Mouse (Mus musculus) thymus, postnatal 14 days (tissue): Measurements from ENCODE around the gene Mbl2.
"Not testable (repeated sequence)": the region's sequence is repeated elsewhere in the genome, so short reads cannot be mapped to it uniquely, and the experiment has no call there.

Experiments used
- DNase-seq: peaks from one replicate; pipeline ENCODE4 v3.0.0; 2021

Mbl2 gene

DNA sequence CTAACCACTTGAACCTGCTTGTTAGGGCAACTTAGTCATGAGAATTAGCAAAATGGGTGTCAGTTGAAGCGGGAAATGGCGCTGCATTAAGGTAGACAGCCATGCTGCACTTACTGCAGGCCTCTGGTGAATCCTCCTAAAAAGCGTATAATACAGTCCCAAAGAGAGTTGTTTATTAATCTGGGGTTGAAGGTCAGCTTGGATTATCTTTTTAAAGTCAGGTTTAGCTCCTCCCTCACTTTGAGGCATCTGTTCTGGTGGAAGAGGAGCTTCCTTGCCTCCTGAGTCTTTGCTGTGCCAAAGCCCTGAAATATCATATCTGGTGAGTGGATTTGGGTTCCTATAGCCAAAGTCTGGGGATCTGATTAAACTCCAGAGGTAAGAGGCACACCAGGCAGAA, at the start of gene Mbl2:
TSS of gene Mbl2 (plus strand) at position 252 of the 400 bp plus-strand sequence.
- DNase-seq = no peak

DNA sequence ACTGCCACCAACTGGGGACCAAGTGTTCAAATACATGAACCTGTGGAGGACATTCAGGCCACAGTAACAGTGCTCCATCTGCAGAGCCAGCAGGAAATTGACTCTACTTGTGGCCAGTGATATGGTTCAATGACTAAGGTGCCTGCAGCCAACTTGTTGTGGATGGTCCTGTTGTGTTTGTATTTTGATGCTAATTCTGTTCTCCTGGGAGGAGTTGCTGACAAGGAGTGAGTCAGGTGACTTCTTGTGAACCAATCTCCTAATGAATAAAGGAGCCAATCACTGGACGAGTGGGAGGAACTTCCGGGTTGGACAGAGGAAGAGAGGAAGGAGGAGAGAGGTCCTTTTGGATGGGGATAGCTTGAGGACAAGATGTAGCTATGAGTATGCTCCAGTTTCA, 47.2 kb upstream of the Mbl2 start:
- no peak for DNase-seq

DNA sequence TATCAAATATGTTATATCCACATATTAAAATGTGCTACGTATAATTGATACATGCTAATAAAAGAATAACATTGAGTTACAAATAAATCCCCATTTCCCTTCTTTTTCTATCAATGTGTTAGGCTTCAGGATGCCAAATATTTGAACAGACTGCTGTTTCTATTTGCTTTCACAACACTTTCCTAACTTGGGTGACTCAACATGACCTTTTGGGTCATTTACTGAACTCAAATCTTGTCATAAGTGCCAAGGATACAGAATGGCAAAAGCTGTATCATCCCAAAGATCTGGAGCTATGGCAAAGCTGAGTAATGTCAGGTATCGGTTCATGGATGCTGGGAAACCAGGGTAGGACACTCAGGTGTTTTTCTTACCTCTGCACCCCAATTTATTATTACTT, 45.5 kb upstream of the Mbl2 start:
- DNase-seq = no peak

DNA sequence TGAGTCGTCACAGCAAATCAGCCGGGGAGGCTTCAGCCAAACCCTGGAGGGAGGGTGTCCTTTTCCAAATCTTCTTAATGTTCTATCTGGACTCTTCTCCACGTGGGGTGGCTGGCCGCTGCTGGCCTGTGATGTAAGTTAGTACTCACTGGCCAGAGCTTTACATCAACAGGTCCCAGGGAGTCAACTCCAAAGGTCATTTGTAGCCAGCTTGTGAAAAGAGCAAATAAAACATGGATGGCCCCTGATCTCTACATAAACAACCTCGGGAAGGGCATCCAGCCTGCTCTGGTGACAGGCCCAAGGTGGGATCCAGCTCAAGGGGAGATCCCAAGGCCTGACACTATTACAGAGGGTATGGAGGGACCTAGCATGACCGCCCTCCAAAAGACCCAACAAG, 37.7 kb upstream of the Mbl2 start:
- no peak for DNase-seq

DNA sequence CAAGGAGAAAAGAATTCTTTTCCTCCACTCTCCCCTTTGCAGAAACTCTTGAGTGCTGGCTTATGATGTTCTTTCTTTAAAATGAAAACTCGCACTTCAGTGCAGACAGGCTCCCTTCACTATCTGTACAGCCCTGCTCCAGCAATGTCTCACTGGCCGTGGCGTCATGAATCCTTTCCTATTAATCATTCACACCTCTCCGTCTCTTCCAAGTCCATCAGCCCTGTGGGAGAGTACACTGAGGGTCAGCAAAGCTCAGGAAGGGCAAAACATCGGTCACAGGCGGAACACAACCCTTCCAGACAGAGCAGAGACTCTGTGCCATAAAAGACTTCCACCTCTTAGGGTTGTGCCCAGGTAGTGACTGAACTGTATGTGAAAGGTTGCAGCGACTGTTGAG, 30.6 kb upstream of the Mbl2 start:
- DNase-seq = no peak

DNA sequence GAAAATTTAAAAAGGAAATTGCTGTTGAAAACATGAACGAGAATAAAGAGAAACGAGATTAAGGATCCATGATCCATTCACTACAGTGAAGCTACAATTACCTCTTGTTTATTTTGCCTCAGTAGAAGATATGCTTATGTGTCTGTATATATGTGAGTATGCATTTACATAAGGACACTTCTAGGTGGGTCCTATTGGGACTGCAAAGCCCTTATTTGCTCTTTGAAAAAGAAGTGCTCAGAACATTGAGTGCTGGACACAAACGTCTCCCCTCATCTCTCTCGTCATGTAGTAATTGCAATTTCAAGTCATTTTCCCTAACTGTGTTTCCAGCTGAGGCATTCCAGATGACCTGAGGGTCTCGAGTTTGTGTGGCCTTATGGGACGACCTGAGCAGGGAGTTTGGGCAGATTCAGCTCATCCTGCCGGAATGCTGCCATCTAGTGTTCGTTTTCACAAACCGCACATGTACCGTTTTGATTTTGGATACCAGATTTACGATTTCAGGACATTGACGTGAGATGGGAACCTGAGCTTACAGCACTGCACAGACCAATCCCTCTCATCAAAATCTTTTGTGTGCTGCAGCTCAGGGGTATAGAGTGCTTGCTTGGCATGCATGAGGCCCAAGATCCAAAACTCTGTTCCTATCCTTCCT, 27.5 kb upstream of the Mbl2 start:
- DNase-seq = peak; percentile 28

DNA sequence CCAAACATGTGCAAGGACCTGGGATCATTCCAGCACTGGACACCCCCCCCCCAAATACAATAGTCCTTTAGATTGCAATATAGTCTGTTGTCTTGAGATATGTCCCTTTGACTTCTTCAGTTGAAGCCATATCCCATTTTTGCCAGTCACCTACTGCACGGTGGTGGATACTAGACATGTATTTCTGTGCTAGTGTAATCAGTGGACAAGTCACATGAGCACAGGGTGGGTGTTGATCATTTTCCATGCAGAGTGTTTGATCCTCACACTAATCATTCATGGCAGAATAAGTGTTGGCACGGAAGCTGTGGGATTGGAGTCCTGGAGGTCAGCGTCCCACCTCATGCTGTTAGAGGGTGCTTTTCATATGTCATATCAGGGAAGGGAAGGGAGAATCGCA, 26.9 kb upstream of the Mbl2 start:
- DNase-seq = no peak

DNA sequence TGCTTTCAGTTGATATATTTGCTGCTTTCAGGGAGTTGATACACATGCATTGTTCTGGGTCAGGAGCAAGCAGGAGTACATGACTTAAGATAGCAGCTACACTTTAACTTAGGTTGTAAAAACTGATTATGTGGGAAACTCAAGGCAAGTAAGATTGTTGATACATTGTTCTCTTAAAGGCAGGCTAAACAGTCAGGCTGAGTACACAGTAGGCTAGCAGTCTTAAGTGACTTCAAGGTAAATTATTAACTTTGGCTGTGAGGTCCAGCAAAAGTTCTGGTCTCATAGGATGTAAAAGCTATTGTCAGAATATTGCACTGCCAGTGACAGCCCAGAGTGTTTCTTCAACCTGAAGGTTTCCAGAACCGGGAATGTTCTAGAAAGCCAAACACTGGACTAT, 25.8 kb upstream of the Mbl2 start:
- no peak for DNase-seq

DNA sequence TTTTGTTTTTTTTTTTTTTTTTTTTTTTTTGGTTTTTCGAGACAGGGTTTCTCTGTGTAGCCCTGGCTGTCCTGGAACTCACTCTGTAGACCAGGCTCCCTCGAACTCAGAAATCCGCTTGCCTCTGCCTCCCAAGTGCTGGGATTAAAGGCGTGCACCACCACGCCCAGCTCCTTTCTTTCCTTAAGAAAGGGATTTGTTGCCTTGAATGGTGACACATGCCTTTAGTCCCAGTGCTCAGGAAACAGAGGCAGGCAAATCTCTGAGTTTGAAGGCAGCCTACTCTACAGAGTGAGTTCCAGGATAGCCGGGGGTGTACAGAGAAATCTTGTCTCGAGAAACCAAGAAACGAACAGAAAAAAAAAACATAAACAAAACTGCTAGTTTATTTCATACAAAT, 23.7 kb upstream of the Mbl2 start:
- not testable (repeated sequence) for DNase-seq

DNA sequence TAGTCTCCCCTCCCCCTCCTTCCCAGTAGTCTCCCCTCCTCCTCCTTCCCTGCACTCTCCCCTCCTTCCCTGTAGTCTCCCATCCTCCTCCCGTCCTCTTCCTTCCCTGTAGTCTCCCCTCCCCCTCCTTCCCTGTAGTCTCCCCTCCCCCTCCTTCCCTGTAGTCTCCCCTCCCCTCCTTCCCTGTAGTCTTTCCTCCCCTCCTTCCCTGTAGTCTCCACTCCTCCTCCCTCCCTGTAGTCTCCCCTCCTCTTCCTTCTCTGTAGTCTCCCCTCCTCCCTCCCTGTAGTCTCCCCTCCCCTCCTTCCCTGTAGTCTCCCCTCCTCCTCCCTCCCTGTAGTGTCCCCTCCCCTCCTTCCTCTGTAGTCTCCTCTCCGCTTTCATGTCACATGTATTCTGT, 18.7 kb upstream of the Mbl2 start:
- DNase-seq = no peak

DNA sequence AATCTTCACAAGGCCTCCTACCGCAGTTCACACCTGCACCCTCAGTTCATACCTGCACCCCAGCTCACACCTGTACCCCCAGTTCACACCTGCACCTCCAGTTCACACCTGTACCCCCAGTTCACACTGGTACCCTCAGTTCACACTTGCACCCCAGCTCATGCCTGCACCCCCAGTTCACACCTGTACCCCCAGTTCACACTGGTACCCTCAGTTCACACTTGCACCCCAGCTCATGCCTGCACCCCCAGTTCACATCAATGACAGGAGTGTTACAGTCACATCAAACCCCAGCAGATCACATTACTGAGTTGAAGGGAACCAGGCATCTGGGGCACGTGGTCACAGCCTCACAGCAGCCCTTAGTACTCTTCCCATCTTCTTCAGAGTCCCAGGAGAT, 17.0 kb upstream of the Mbl2 start:
- DNase-seq = not testable (repeated sequence)

DNA sequence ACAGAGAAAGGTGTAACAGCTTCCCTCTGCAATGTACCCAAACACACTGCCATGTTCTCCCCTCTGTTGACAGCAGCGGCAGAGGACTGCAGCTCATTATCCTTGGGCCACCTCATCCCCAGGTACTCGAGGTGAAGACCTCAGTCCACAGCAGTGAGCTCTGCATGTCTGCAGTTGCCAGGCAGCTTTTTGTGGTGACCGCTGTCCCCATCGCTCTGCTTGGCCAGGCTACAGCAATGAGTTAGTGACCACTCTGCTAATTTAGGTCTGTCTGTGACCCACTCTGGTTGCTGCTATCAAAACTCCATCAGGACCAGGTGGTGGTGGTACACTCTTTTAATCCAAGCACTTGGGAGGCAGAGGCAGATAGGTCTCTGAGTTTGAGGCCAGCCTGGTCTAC, 16.6 kb upstream of the Mbl2 start:
- no peak for DNase-seq

DNA sequence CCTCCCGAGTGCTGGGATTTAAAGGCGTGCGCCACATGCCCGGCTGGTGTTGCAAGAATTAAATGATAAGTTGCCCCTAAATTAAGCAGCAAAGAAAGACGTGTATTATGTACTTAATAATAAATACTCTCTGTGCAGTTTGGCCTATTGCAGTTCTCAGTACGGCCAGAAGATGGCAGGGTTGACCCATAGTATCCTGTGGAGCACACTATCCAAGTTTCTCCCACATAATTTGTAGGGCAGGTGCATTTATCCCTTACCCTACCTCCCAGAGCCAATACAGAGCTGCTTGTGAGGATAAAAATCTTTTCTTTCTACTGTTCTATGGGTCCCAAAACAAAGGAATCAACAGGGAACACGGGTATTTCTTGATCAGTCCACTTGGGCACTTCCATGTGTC, 15.4 kb upstream of the Mbl2 start:
- DNase-seq = peak; percentile 47

DNA sequence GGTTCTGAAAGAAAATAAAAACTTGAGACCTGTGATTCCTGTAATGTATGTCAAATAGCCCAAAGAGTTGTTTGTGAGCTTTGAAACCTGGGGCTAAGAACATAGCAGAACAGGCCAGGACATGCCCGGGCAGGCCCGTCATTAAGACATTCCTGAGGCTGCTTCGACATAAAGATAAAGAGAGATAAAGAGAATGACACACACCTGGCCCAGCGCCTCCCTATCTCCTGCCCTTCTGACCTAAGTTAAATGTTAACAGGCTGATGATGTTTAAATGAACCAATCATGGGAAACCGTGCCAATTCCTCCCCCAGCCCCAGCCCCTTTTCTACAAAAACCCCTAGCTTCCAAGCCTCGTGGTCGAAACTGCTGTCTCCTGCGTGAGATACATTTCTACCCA, 10.1 kb upstream of the Mbl2 start:
- not testable (repeated sequence) for DNase-seq

DNA sequence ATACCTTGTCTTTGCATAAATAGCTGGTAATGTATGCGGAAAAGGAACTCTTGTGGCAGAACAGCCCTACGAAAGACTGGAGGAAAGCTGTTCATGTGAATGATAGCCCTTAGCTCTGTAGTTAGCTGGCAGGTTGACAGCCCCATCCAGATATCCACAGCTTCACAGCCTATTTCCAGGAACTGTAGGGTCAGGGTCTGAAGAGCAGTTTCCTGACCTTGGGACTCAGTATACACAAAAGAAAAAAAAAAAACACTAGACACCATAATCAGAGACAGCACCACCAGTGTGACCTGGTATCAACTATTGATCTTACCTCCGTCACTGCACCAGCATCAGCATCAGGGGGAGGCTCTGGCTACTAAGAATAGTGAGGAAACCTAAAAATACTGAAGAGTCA, 3.3 kb upstream of the Mbl2 start:
- no peak for DNase-seq

DNA sequence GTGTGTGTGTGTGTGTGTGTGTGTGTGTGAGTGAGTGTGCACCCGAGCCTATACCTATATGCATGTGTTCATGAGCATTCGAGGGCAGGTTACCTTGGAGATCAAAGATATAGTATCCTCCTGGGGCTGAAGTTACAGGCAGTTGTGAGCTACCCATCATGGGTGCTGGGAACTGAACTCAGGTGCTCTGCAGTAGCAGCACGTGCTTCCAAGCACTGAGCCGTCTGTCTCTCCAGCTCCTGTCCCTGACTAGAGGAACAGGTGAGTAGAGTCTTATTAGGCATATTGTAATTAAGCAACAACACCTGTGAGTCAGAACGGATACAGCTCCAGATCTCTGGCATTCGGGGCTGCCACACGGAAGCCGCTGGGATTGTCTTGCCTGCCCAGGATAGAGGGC, 1.7 kb downstream of the Mbl2 start:
- no peak for DNase-seq

DNA sequence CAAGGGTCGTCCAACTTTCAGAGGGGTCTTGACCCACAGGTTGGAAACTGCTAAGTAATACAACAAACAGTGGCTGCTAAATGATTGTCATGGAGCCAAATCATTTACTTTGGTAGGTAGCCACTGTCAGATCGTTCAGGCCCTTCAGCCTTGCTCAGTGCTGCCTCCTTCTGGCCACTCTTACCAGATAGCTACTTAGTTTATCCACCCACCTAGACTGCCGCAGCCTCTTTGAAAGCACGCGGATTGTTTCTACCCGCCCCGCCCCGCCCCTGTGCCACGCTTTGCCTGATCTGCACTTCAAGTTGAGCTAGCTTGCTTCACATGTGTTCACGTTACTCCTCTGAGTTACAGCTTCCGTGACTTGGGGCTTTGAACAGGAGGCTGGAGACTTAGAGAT, 14.6 kb downstream of the Mbl2 start:
- peak; percentile 23 for DNase-seq

DNA sequence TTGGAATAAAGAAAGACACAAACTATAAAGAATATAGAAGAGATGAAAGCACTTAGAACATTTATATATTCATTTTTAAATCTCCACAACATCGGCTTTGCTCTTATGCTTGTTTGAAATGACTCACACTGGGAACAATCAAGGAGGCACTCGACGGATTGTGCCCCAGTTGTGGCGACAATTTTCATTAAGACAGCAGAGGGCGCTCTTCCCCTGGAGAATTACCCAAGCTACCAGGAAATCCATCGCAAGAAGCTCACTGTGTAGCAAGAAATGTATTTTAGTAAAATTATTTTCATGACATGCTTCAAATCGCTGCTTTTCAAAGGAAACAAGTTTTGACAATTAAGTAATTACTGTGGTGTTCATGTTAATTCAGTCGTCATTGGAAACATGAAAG, 16.1 kb downstream of the Mbl2 start:
- peak; percentile 40 for DNase-seq

DNA sequence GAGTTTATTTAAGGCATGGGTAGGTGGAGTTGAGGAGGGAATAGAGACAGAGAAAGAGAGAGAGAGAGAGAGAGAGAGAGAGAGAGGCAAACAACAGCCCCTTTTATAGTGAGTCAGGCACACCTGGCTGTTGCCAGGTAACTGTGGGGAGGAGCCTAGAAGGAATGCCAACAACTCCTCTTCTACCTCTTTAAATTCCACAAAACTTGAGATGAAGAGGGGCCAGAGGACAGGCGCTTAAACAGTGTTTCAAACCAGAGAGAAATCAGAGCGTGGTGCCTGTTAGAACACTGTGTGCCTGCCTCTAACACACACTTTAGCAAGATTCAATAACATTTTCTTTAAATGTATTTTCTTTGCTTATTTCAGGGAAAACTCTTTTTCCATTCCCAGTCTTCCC, 19.5 kb downstream of the Mbl2 start:
- DNase-seq = no peak

DNA sequence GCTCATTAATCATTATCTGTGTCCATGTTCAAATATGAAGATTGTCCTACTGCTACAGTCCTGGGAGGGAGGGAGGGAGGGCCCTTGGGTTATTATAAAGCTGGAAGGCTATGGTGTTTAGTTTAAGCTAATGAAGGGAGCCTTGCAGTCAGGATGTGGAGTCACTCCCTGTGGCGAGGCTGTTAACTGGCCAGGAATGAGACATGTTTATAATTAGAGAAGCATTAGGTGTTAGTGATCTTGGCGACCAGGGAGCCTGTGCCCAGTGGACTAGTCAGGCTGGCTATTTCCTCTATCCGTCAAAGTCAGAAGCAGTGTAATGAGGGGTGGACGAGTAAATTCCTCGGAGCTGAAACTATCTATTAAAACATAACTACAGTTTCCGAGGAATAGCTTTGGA, 23.6 kb downstream of the Mbl2 start:
- no peak for DNase-seq

DNA sequence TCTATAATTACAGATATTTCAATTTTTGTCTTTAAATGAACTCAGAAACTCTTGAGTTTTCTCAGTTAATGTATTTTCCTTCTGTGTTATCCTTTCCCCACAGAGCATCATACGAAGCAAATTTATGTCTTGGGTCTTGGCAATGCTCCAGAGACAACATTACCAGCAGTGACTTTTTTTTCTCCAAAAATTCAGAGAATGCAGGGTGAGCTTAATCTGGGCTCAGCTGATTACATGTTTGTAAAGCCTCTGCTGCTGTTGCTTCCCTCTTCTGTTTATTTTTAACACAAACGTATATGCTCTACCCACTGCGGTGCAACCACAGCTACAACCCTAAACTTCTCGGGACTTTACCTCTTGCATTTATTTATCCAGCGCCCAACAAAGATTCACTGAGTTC, 48.4 kb downstream of the Mbl2 start:
- no peak for DNase-seq

DNA sequence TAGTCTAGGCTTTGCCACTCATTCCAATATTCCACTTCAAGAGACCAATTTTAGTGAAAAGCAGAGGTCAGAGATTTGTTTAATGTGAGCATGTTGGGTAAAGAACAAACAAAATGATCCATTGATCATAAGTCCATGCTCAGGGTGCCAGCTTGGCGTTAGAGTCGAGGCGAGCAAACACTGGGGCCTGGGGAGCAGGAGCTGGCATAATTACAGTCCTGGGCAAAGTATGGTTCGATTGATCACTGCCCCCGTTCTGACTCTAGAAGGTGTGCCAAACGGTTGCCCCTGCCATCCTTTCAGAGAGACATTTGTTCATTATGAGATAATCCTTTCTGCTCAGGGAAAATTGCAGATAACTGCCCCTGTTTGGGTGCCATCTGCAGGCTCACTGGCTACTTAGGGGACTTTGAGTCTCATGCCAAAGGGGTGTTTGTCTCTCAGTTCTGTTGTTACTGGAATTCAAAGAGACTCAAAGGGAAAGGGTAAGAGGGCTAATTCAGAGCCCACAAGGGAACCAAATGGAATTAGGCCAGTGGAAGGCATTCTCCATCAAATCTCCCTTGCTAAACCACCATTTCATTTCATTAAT, 55.3 kb downstream of the Mbl2 start:
- no peak for DNase-seq
